Mouse (Mus musculus): ENCODE measurements around the gene Tpm4. TPM values are rescaled to one million over a fixed set of nuclear protein-coding genes. Genes with fewer than 3 reads are reported as not detected.

The Tpm4 gene
- polyA plus RNA-seq, 1 experiment from 2014 or later: 177 TPM

Other genes with a start within 250 kb of the Tpm4 start
- gene Zfp882, start 226.4 kb upstream of the Tpm4 start, polyA plus RNA-seq (2014; fragmentation: Nextera tagmentation; extraction: Ambion mirVana): 15.8 and 17.1 TPM in 2 replicates
- 35.3 and 37.8 TPM in 2 replicates for gene Zfp617, start 226.3 kb upstream of the Tpm4 start, polyA plus RNA-seq (2014; fragmentation: Nextera tagmentation; extraction: Ambion mirVana)
- 18.8 and 25.4 TPM in 2 replicates for gene Zfp961, start 183.9 kb upstream of the Tpm4 start, polyA plus RNA-seq (2014; fragmentation: Nextera tagmentation; extraction: Ambion mirVana)
- gene Cyp4f18, start 125.3 kb upstream of the Tpm4 start, polyA plus RNA-seq (2014; fragmentation: Nextera tagmentation; extraction: Ambion mirVana): 0.20 and 0.53 TPM in 2 replicates
- not detected in 2 replicates for gene Olfr372, start 93.8 kb upstream of the Tpm4 start, polyA plus RNA-seq (2014; fragmentation: Nextera tagmentation; extraction: Ambion mirVana)
- gene Olfr373, start 51.8 kb upstream of the Tpm4 start, polyA plus RNA-seq (2014; fragmentation: Nextera tagmentation; extraction: Ambion mirVana): not detected in 2 replicates
- gene Olfr374, start 27.9 kb upstream of the Tpm4 start, polyA plus RNA-seq (2014; fragmentation: Nextera tagmentation; extraction: Ambion mirVana): not detected in 2 replicates
- gene Rab8a, start 26.2 kb downstream of the Tpm4 start, polyA plus RNA-seq (2014; fragmentation: Nextera tagmentation; extraction: Ambion mirVana): 60.4 and 68.9 TPM in 2 replicates
- gene Hsh2d, start 54.7 kb downstream of the Tpm4 start, polyA plus RNA-seq (2014; fragmentation: Nextera tagmentation; extraction: Ambion mirVana): not detected in 2 replicates
- gene Cib3, start 77.9 kb downstream of the Tpm4 start, polyA plus RNA-seq (2014; fragmentation: Nextera tagmentation; extraction: Ambion mirVana): not detected in 2 replicates
- not detected in 2 replicates for gene Gm11034, start 78.7 kb downstream of the Tpm4 start, polyA plus RNA-seq (2014; fragmentation: Nextera tagmentation; extraction: Ambion mirVana)
- gene Fam32a, start 84.8 kb downstream of the Tpm4 start, polyA plus RNA-seq (2014; fragmentation: Nextera tagmentation; extraction: Ambion mirVana): 62.7 and 70.1 TPM in 2 replicates
- gene Ap1m1, start 105.0 kb downstream of the Tpm4 start, polyA plus RNA-seq (2014; fragmentation: Nextera tagmentation; extraction: Ambion mirVana): 212 and 221 TPM in 2 replicates
- gene Gm10282, start 170.3 kb downstream of the Tpm4 start, polyA plus RNA-seq (2014; fragmentation: Nextera tagmentation; extraction: Ambion mirVana): 13.1 and 14.3 TPM in 2 replicates
- gene Klf2, start 184.1 kb downstream of the Tpm4 start, polyA plus RNA-seq (2014; fragmentation: Nextera tagmentation; extraction: Ambion mirVana): 6.8 and 9.5 TPM in 2 replicates

All from hindbrain, embryonic 14.5 days (tissue).